Mouse (Mus musculus) gastrocnemius, postnatal 4 days (tissue): ENCODE measurements around the gene Ppfia1. TPM values are rescaled to one million over a fixed set of nuclear protein-coding genes. Genes with fewer than 3 reads are reported as not detected.

Experiments
- DNase-seq, 2 experiments: peaks; one replicate each; pipeline ENCODE4 v3.0.0; 2021 to 2022; ENCODE audit warnings: low spot score in 2 of 2, mixed read lengths in 2 of 2
- long read RNA-seq, 2 experiments: library from polyadenylated mRNA; stranded (forward); transcript quantifications; one replicate each; pipeline ENCODE4 v2.0.0; 2021
- total RNA-seq, 2 experiments: library from RNA; stranded (reverse); gene quantifications; 2 replicates each; pipeline ENCODE4 v1.2.3; 2021

Gene Ppfia1
- total RNA-seq, result 10 to 100 TPM; 43.2 to 51.8 TPM
- long read RNA-seq, experiment 1, partial matches to known transcripts, result 4 of 36 reads
- long read RNA-seq, experiment 1, other reads (novel, unspliced or antisense), result 32 of 36 reads
- long read RNA-seq, experiment 2, partial matches to known transcripts, result 4 of 51 reads
- long read RNA-seq, experiment 2, other reads (novel, unspliced or antisense), result 47 of 51 reads

DNA sequence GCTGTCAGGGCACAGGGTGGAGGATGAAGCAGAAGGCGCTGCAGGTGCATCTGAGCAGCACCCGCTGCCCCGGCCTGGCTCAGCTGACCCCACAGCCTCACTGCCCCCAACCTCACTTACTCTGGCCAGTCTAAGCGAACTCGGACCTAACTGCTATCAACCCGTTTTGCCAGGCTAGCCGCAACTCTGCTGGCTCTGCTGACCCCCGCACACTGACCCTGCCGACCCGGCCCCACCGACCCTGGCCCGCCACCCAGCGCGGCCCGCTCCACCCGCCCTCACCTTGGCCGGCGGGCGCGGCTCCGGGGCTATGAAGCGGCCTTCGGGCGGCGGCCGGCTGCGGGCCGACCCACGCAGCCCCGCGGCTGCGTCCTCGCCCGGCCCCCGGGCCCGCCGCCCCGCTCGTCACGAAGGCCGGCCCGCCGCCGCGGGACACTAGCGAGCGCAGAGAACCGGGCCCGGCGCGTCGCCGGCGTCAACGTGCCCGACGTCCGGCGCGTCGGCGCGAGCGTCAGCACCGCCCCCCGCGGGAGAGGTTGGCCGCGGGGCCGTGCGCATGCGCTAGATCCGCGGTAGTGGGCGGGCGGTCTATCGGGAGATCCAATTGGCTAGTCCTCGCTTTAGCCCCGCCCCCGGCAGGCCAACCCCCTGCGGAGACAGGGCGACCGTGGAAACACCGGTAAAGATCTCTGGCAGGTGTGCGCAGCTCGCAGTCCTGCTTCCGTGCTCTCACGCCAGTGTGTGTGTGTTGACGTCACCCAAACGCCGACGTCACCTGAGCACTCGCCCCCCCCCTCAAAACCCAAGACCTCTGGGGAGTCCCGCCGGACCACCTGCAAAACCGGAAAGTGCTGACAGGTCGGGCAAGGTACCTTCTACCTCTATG is at the start of gene Ppfia1:
Gene Ppfia1 (minus strand): TSS at position 493 of the 886 bp plus-strand sequence.
- DNase-seq, result peak; percentile 98

DNA sequence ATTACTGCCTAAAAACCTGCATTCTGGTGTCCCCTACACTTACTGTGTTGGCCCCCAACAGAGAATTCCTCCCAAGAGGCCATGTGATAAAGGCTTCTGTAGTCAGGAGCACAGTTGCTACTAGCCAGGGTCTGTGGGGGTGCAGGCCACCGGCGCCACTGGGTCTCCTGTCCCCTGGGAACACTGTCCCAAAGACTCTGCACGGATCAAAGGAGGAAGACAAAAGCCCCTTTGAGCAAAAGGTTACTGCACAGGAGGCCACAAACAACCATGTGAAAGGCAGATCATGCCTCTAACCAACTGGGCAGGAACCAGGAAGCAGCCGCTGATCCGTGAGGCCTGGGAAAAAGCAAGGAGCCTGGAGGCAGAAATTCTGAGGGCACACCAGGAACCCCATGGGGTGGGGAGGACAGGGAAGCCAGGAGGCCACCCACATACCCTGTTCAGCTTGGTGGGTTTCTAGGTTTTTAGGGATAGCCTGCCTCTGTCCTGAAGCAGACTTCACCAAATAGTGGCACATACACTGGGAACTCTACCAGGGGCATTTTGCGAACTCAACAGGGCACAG is 46.9 kb upstream of the Ppfia1 start:
- no peak for DNase-seq

DNA sequence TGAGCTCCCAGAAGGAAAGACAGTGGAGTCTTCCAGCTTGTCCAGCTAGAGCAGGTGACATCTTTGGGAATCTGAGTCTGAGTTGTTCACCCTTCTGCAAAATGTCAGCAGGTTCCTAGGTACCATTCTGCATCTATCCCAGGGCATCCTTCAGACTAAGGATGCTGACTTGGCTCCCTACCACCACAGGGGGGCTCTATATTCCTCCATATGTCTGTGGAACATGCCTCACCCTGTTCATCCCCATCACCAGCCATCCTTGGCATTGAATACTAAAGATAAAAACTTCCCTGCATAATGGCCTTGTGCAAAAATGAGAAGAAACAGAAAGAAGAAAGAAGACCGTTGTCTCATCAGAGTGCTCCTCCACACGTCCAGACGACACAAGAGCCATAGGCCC is 36.0 kb upstream of the Ppfia1 start:
- no peak for DNase-seq

DNA sequence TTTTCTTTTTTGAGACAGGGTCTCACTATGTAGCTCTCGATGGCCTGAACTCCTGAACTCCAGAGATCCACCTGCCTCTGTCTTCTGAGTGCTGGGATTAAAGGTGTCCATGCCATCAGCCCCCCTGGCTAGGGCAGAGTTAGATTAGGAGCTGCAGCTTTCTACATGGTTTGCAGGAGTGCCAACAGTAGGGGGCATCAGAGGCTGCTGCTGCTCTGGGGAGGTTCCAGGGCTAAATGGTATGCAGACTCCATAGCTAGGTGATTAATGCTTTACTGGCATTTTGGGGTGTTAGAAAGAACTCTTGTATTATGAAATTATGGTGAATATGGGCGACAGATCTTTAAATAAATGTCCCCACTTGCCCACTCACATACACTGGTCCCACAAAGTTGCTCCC is 33.8 kb upstream of the Ppfia1 start:
- no peak for DNase-seq

DNA sequence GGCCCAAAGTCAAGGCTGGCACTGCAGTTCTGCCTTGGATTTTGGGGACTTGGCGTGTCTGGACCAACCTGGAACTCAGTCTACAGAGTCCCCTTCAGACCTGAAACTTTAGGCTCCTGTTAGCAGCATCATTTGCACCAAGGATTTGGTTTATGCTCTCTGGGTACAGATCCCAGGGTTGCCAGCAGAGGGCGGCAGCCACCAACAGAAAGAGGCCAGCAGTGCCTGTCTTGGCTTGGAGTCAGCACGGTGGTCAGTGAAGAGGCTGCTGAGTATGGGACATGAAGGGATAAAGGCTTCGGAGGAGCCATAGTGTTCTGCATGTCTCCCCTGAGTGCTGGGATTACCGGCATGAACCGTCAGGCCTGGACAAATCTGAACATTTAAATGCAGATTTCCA is 32.1 kb upstream of the Ppfia1 start:
- peak; percentile 57 to 72 for DNase-seq

DNA sequence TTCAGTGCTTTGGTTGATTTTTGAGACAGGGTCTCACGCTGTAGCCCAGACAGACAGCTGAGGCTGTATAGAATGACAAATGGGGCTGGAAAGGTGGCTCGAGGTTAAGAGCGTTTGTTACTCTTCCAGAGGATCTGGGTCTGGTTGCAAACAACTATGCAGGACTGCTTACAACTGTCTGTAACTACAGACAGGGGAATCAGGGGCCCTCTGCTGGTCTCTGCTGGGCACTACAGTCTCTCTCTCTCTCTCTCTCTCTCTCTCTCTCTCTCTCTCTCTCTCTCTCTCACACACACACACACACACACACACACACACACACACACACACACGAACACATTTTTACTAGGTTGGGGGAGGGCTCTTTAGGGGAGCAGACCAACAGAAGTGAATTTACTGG is 30.1 kb upstream of the Ppfia1 start:
- DNase-seq, result peak in 1 of 2 experiments; percentile 40

DNA sequence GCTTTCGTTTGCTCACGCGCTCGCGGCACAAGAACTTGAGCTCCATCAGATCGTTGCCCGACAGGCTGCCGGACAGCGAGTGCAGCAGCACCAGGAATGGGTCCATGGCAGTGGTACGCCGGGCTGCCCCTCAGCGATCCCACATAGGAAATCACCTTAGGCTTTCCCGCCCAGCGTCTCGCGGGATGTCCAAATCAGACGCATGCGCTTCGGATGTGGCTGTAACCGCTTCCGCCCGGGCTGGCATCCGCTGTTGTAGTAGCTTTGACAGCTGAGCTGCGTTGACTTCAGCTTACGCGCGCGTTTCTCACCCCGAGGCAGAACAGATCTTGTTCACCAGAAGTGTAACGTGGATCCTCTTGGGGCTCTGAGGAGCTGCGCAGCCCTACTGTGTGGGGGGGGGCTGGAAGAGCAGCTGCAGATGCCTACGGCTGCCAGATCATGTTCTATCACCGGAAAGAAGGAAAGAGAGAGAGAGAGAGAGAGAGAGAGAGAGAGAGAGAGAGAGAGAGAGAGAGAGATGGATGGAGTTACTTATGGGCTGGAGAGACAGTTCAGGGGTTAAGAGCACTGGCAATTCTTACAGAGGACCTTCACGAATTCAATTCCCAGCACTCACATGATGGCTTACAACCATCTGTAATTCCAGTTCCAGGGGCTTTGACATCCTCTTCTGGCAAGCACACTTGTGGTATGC is 28.9 kb upstream of the Ppfia1 start, which contains the start of gene Fadd:
Gene Fadd (minus strand): TSS at position 180 of the 697 bp plus-strand sequence.
- peak; percentile 89 to 96 for DNase-seq

DNA sequence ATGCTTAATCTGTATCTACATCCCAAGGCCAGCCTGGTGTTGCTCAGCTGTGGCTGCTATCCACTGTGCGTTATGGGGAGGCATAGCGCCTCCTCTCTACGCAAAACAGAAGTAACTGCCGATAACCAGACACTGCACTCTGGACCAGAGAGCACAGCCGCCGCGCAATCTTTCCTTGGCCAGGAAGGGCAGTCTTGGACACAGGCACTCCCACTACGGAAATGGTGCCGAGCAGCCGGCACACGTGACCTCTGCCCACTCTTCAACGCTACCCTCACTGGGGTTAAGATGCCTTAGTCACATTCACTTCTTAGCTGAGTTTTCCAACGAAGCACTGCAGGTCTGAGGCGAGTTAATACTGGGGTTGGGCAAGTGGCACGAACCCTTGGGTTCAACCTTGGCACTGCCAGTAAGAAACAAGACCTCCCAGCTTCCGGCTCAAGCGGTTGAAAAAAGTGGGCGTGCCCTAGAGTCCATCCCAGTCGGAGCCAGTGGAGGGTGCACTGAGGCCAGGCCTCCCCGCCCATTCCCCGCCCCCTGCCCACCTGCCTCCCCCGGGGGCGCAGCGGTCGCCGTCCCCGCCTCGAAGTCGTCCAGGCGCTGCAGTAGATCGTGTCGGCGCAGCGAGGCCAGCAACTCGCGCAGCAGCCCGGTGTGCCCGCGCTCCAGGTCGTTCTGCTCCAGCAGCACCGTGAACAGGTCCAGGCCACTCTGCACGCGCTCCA is 28.2 kb upstream of the Ppfia1 start:
- DNase-seq, result peak; percentile 58 to 87

DNA sequence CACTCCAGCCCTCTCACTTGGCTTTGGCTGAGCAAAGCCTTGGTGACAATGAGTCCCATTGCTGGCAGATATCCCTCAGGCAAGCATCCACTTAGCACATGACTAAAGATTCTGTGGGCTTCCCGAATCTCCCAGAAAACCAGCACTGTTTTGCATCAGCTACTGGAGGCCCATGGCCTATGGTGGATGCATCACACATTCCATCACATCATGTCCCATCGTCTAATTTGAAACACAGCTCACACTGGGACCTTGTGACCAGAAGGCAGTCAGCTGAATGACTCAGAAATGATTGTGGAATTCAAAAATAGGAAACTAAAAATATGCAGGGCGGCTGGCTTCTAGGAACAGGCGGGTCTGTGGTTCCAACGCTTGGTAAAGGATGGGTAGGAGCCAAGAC is 24.3 kb upstream of the Ppfia1 start:
- DNase-seq, result no peak

DNA sequence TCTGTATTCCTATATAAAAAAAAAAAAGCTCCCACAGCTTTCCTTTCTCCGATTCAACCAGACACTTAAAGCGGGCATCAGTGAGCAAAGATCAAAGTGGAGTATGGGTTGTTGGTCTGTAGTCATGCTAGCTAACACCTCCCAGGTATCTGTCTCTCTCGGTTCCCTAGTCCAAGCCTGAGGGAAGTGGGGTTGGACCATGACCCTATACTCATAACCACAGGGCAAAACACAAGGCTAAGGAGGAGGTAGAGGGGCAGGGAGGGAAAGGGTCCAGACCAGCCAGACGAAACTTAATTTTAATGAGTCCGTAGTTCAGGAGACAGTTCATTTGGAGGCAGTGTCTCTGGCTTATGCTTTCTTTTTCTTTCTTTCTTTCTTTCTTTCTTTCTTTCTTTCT is 18.7 kb upstream of the Ppfia1 start:
- no peak for DNase-seq

DNA sequence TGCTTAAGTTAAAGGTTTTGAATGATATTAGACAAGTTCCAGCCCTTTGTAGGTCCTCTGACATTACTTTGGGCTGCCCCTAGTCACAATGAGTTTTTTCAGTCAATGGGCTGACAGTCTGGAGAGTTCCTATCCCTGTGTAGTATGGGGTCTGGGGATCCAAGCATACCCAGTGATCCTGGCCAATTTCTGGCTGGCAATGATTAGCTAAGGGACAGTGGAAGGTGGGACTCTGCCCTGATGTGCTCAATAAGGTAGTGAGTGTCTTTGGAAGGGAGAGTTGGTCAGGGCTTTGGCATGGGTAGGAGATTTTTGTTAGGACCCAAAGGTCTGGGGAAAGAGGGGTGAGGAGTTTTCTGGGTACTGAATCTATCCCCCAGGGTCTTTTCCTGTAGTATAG is 18.1 kb upstream of the Ppfia1 start:
- DNase-seq, result no peak

DNA sequence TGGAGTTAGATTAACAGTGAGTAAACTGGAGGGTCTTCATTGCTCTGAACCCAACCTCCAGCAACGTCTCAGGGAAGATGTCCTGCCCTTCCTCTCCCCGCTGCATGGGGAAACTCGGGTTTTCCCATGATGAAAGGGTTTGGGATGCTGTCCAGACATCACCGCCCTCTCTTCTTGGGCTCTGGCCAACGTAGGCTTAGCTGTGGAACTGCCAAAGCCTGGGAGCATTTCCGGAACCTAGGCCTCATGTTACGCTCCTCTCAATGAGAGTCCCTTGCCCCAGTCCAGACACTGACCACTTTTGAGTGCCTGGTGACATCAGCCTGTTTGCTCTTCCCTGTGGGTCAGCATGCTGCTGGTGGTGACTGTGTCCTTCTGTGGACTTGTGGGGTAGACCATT is 15.9 kb upstream of the Ppfia1 start:
- peak; percentile 39 to 45 for DNase-seq

DNA sequence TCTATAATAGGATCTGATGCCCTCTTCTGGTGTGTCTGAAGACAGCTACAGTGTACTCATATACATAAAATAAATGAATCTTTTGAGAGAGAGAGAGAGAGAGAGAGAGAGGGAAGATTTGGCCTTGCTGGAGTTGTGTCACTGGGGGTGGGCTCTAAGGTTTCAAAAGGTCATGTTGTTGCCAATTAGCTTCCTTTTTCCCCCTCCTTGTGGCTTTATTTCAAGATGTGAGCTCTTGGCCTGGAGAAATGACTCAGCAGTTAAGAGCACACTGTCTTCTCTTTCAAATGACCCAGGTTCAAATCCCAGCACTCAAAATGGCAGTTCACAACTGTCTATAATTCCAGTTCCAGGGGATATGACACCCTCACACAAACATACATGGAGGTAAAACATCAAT is 14.6 kb upstream of the Ppfia1 start:
- no peak for DNase-seq

DNA sequence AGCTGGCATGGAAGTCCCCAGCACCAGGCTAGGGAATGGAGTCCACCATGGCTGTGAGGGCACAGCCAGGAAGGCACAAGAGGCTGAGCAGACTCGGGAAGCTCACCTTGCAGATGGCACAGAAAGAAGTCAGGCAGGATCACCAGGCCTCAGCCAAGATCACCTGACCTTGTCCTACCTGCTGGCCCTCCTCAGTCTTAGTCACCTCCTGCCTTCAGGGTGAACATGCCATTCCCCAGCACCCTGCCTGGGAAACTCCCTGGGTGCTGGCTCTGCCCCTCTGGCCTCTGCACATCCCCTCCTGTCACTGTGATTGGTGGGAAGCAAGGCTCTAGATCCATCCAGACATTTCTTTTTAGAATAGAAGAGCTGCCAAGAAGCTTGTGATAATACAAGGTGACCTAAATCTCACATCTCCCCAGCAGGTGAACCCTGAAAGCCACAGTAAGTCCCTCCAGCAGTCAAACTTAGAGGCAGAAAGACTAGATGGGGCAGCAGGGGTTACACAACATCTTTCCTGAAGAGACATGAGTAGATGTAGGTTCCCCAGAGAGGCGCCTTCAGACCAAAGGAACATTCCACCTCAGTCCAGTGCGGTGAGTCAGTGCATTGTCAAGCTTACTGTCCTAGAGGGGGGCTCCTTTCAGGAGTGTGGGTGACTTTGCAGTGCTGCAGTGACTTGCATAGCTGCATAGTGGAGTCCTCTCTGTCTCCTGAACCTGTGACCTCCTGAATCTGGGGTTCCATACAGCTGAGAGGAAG is 13.6 kb upstream of the Ppfia1 start:
- DNase-seq, result no peak

DNA sequence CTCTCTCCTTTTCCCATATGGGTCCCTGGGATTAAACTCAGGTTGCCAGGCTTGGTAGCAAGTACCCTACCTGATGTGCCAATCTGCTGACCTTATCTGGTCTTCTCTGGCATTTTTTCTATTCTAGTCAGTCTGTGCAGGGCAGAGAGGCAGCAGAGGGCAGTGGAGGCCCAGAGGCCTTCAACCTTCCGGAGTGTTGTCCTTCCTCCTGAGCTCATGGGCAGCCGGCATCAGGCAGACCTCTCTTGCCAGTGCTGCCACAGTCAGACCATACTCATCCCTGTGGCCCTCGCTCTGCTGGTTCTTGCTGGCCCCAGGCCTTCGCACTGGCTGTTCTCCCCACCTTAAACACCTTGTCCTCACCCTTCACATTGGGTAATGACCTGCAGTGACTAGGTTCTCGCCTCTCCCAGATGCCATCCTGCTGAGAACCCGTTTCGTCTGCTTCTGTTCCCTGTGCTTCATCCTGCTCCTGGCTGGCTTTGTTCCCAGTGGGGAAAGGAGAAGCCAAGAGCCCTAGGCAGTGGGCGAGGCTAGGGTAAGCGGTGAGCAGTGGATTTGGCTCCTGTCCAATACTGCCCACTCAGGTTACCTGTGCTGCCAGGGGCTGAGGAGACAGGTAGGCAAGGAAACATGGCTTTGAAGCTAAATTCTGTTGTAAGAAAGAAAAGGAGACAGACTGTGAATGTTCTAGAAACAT is 10.1 kb upstream of the Ppfia1 start:
- DNase-seq, result no peak

DNA sequence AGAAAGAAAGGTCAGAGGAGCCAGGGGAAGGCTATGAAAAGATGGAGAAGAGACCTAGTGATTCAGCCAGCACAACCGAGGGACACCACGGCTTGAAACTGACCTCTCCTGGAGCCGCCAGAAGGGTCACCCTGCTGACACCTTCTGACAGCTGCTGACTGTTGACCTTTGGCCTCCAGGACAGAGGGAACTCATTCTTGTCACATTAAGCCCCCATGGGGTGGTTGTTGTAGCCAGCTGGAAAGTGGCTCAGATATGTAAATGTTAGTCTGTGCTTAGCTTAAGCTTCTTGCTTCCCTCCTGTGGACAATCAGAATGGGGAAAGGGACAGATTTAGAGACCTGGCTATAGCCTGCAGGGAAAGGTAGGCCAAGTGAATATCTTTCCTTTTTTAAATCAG is 8.5 kb upstream of the Ppfia1 start:
- no peak for DNase-seq

DNA sequence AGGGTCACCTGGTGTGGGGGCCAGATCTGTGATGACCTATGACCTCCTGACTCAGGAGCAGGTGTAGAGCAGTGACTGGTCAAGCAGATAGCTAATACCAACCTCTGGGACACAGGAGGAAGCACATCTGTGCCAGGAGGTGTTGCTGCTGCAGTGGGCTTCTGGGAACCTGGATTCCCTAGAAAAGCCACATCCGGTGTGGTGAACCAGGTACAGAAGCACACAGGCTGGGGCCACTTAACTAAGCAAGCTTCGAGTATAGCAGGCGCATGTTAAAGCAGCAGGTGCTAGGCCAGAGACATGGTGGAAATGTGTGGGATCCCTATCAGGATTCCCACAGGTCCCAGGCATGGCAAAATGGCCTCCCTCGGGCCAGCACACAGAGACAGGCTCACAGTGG is 7.1 kb upstream of the Ppfia1 start:
- no peak for DNase-seq

DNA sequence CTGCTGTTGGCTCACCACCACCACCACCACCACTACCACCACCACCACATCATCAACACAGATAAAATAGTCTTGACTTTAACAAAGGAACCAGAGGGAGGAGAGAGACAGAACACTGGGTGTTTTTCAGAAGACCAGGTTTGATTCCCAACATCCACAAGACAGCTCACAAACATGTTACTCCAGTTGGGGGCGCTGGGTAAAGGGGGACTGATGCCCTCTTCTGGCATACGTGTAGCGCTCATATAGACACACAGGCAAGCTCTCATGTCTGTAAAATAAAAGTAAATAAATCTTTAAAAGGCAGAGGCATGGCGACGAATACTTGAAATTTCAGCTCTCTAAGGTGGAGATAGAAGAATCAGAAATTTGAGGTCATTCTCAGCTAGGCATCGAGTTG is 5.0 kb upstream of the Ppfia1 start:
- no peak for DNase-seq

DNA sequence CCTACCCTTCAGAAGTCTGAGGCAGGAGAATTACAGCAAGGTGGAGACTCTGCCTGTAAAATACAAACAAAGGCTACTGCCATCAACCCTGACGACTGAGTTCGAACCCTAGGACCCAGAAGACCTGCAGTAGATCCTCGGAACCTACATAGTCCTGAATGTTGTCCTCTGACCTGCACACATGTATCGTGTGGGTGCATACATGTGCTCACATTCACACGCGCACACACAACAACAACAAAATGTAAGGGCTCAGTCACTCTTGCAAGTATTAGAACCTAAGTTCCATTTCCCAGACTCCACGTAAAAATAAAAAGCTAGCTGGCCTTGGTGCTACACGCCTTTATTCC is 569 bp upstream of the Ppfia1 start:
- no peak for DNase-seq

DNA sequence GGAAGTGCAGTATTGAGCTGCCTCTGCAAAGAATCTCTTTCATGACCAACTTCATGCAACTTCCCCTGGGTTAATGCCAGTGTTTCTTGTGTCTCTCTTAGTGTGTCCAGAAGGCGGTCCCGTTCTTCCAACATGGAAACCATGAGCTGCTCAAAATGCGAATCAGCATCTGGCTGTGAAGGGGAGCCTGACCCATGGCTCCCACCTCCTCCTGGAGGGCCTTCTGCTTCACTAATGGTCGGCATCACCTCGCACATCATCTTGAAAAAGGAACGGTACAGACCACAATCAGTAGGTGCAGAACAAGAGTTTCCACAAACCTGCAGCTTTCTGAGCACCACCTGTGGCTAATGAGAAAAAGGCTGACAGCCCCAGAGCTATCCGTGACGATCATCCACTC is 1.3 kb downstream of the Ppfia1 start:
- no peak for DNase-seq
